ENCODE assay signal across 9 mouse cellular contexts in genomic region chr13:46725227-46725626, GRCm38 (mm10). TPM values are rescaled to one million over a fixed set of nuclear protein-coding genes. Genes with fewer than 3 reads are reported as not detected.
A peak's percentile ranks its signal among the peaks of the same experiment; 100 is the strongest.
DNase-seq lines count a peak whose midpoint lies in the region; ATAC-seq and TF ChIP-seq lines count a peak whose summit lies in the region.
"Had no signal": no experiment of that assay in that cellular context is flagged by ENCODE, and none has a peak within 500 bp of the region (broad histone marks: within the 10 kb centered on the region; RNA-seq: fewer than 3 reads in every experiment).

No protein-coding gene starts in this region.

- H3K9me3 ChIP-seq in forebrain, embryonic 10.5 days = no peaks in the 10 kb centered on the region
- H3K9me3 ChIP-seq in forebrain, postnatal 0 days (ENCODE audit: low read length) = no peaks in the 10 kb centered on the region

- ATAC-seq in forebrain, postnatal 0 days = no peak
- peak; percentile 76 for ATAC-seq in erythroblast, adult 5-6 weeks (replicated peaks; ENCODE audit: low FRiP score, poor library complexity, severe bottlenecking)
- ATAC-seq: Patski had no signal

- no peak for DNase-seq in forebrain, embryonic 10.5 days (ENCODE audit: extremely low spot score, low spot score)
- DNase-seq in forebrain, postnatal 0 days = no peak
- peak; percentile 63 for DNase-seq in CD4-positive, CD25-positive, alpha-beta regulatory T cell, adult 2 months (ENCODE audit: low read depth, low spot score)
- peak; percentile 67 for DNase-seq in liver
- DNase-seq in spleen, postnatal 10 days (ENCODE audit: low spot score in 2 of 2) = peak; percentile 43 to 49
- no peak for DNase-seq in left cerebral cortex, postnatal 4 days
- no peak for DNase-seq in frontal cortex, postnatal 10 days (ENCODE audit: low spot score in 2 of 2)

- no peak overlapping the region for H3K9ac ChIP-seq in forebrain, postnatal 0 days

- peak overlapping the region; percentile 99 for H3K4me3 ChIP-seq in forebrain, embryonic 10.5 days
- no peak overlapping the region for H3K4me3 ChIP-seq in forebrain, postnatal 0 days (ENCODE audit: low read depth, low read length)

- intact Hi-C loops in left cerebral cortex, postnatal 4 days (cut with DNase I) = loop anchor here (5.0 kb wide), 1 partner anchor 292 kb away; no protein-coding TSS in a partner anchor

- peaks cover 26% of the 10 kb centered on the region for H3K4me1 ChIP-seq in forebrain, embryonic 10.5 days
- H3K4me1 ChIP-seq in forebrain, postnatal 0 days (ENCODE audit: insufficient read depth) = peaks cover 3% of the 10 kb centered on the region; the same call in 1 of the 2 replicates

- 40% methylated on average over 2 of the region's 2 CpGs for WGBS in forebrain, embryonic 10.5 days
- 16% methylated on average over 2 of the region's 2 CpGs for WGBS in forebrain, postnatal 0 days

- no peak overlapping the region for H3K27ac ChIP-seq in forebrain, embryonic 10.5 days
- no peak overlapping the region for H3K27ac ChIP-seq in forebrain, postnatal 0 days (ENCODE audit: low read depth, low read length)

- H3K36me3 ChIP-seq in forebrain, embryonic 10.5 days (replicated peaks) = no peaks in the 10 kb centered on the region
- H3K36me3 ChIP-seq in forebrain, postnatal 0 days (ENCODE audit: insufficient read depth) = no peaks in the 10 kb centered on the region

- no peaks in the 10 kb centered on the region for H3K27me3 ChIP-seq in forebrain, embryonic 10.5 days (ENCODE audit: poor library complexity, severe bottlenecking)
- no peaks in the 10 kb centered on the region for H3K27me3 ChIP-seq in forebrain, postnatal 0 days (ENCODE audit: insufficient read depth, low read length)
- H3K27me3 ChIP-seq: Patski had no signal

- no peak for TF ChIP-seq CTCF in forebrain, postnatal 0 days (IDR thresholded peaks at IDR 0.05; ENCODE audit: low read depth)

- no peak overlapping the region for H3K4me2 ChIP-seq in forebrain, postnatal 0 days (ENCODE audit: low read depth)

RNA-seq across cellular contexts. Expression of gene Nup153, which starts 2.5 kb away (rescaled TPM):
- polyA plus RNA-seq in forebrain, embryonic 10.5 days (2016; fragmentation: Nextera tagmentation; extraction: Ambion mirVana) = 35.7 and 37.5 TPM in 2 replicates
- total RNA-seq in forebrain, postnatal 0 days (2014; rRNA removed) = 60.6 and 62.4 TPM in 2 replicates
- polyA plus RNA-seq in forebrain, postnatal 0 days (2015; fragmentation: Nextera tagmentation; extraction: Ambion mirVana) = 7.3 and 11.5 TPM in 2 replicates
- 67.2 and 84.4 TPM in 2 replicates for total RNA-seq in erythroblast, adult 5-6 weeks (2015; ENCODE audit: low replicate concordance)
- 93.8 and 132 TPM in 2 replicates for total RNA-seq in erythroblast, adult 5-6 weeks (2017; ENCODE audit: low replicate concordance)
- 10 to 100 TPM; 87.6 to 88.3 TPM for total RNA-seq in left cerebral cortex, postnatal 4 days (2021)

RNA-seq across cellular contexts. Expression of gene Fam8a1, which starts 55.9 kb away (rescaled TPM):
- polyA plus RNA-seq in forebrain, embryonic 10.5 days (2016; fragmentation: Nextera tagmentation; extraction: Ambion mirVana) = 6.7 and 7.4 TPM in 2 replicates
- total RNA-seq in forebrain, postnatal 0 days (2014; rRNA removed) = 63.0 and 73.8 TPM in 2 replicates
- 13.6 and 18.8 TPM in 2 replicates for polyA plus RNA-seq in forebrain, postnatal 0 days (2015; fragmentation: Nextera tagmentation; extraction: Ambion mirVana)
- total RNA-seq in erythroblast, adult 5-6 weeks (2015; ENCODE audit: low replicate concordance) = 9.2 and 10.2 TPM in 2 replicates
- 8.9 TPM in 2 replicates for total RNA-seq in erythroblast, adult 5-6 weeks (2017; ENCODE audit: low replicate concordance)
- total RNA-seq in left cerebral cortex, postnatal 4 days (2021) = 10 to 100 TPM; 71.4 to 75.7 TPM

Comparison
In these comparisons a context has a peak if more than half of its experiments do, and no peak if none do; other contexts are left out.
1. DNase-seq: peak in CD4-positive, CD25-positive, alpha-beta regulatory T cell, adult 2 months (single experiment), liver (single experiment) and spleen, postnatal 10 days (2 of 2); none in forebrain, embryonic 10.5 days (single experiment), forebrain, postnatal 0 days (single experiment), left cerebral cortex, postnatal 4 days (single experiment) and frontal cortex, postnatal 10 days (0 of 2).